Mouse (Mus musculus) heart, embryonic 12.5 days (tissue): Measurements from ENCODE around the gene Grk5. TPM values are rescaled to one million over a fixed set of nuclear protein-coding genes. Genes with fewer than 3 reads are reported as not detected.
A peak's percentile ranks its signal among the peaks of the same experiment; 100 is the strongest.
"Not testable (repeated sequence)": the region's sequence is repeated elsewhere in the genome, so short reads cannot be mapped to it uniquely, and the experiment has no call there.

Experiments
- ATAC-seq: fragments of 200-750 bp; cut with Nextera tagmentation; 2 replicates; pipeline ENCODE4 v1.8.0; 2017; ENCODE audit warnings: moderate TSS enrichment, moderate library complexity; ENCODE audit not compliant: insufficient number of reproducible peaks, low FRiP score
- H3K27ac ChIP-seq: fragments of 300-500 bp; sonication (generic); 2 replicates; pipeline ENCODE4 v1.5.1; 2016; ENCODE audit warnings: mild to moderate bottlenecking, moderate library complexity; ENCODE audit not compliant: poor library complexity, severe bottlenecking
- H3K27me3 ChIP-seq: fragments of 300-500 bp; sonication (generic); replicated peaks from 2 replicates; pipeline ENCODE4 v1.6.1; 2016; ENCODE audit warnings: mild to moderate bottlenecking, moderate library complexity
- H3K36me3 ChIP-seq: fragments of 300-500 bp; sonication (generic); 2 replicates; pipeline ENCODE4 v1.6.1; 2016; ENCODE audit warnings: mild to moderate bottlenecking, moderate library complexity
- H3K4me1 ChIP-seq: fragments of 300-500 bp; sonication (generic); replicated peaks from 2 replicates; pipeline ENCODE4 v1.6.1; 2016; ENCODE audit warnings: mild to moderate bottlenecking
- H3K4me2 ChIP-seq: fragments of 300-500 bp; sonication (generic); 2 replicates; pipeline ENCODE4 v1.6.1; 2016; ENCODE audit warnings: mild to moderate bottlenecking, moderate library complexity
- H3K4me3 ChIP-seq: fragments of 300-500 bp; sonication (generic); 2 replicates; pipeline ENCODE4 v1.5.1; 2016; ENCODE audit warnings: mild to moderate bottlenecking
- H3K9ac ChIP-seq: fragments of 300-500 bp; sonication (generic); 2 replicates; pipeline ENCODE4 v1.6.1; 2016; ENCODE audit warnings: mild to moderate bottlenecking, moderate library complexity
- H3K9me3 ChIP-seq: fragments of 300-500 bp; sonication (generic); replicated peaks from 2 replicates; pipeline ENCODE4 v1.6.1; 2016; ENCODE audit warnings: mild to moderate bottlenecking, moderate library complexity
- WGBS: fragments of 180-500 bp; shearing (Covaris S2); methylation state at CpG from one replicate; pipeline ENCODE4 v1.1.7; 2016; 5-methylcytosine and 5-hydroxymethylcytosine counted together
- polyA plus RNA-seq: library from polyadenylated mRNA; unstranded; fragments of >200 nt; fragmentation: Nextera tagmentation; extraction: Ambion mirVana; gene quantifications from 2 replicates; pipeline ENCODE4 v1.2.1, GENCODE M21; 2016

Gene Grk5
- polyA plus RNA-seq = 4.7 and 5.1 TPM in 2 replicates

DNA sequence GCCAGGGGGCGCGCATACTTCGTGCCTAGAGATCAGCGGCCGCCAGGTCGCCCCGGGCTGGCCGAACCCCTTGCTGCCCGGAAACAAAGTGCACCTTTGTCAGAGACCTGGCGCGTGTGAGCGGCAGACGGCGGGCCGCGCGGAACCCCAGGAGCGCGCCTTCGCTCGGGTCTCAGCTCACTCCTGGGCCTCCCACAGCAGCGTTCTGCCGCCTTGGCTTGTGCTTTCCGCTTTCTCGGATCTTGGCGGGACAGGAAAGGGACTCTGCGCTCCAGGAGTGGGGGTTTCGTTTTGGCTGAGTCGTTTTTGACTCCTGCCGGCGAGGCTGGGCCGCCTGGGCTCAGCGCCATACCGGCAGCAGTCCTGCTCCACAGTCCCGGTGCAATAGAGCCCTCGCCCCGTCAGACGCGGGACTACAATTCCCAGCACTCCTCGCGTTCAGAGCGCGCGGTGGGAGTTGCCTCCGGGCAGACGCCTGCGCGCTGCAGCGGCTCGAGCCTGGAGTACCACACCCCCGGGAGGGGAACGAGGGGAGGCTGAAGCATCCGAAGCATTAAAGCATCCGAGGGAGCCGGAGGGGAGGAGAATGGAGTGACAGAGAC is at the start of gene Grk5:
Gene Grk5, plus strand, starts transcription at position 36 of the 602 bp plus-strand sequence.
- peak within 1 kb of the TSS; percentile 96 for H3K27ac ChIP-seq
- peak within 1 kb of the TSS; percentile 92 for H3K4me3 ChIP-seq
- H3K4me2 ChIP-seq = peak within 1 kb of the TSS; percentile 80
- H3K9ac ChIP-seq = peak within 1 kb of the TSS; percentile 87
- under 1% methylated on average over 55 of the region's 55 CpGs for WGBS
- ATAC-seq = peak; percentile 98
- H3K27me3 ChIP-seq = no peaks in the 10 kb centered on the region
- peaks cover 14% of the 10 kb centered on the region for H3K4me1 ChIP-seq
- H3K9me3 ChIP-seq = no peaks in the 10 kb centered on the region
- no peaks in the 10 kb centered on the region for H3K36me3 ChIP-seq

- ATAC-seq = no peak
- H3K27ac ChIP-seq = no peak overlapping the region
- H3K27me3 ChIP-seq = no peaks in the 10 kb centered on the region
- H3K4me2 ChIP-seq = no peak overlapping the region
- no peak overlapping the region for H3K4me3 ChIP-seq
- H3K36me3 ChIP-seq = peaks cover 31% of the 10 kb centered on the region
- no peaks in the 10 kb centered on the region for H3K9me3 ChIP-seq
- no peak overlapping the region for H3K9ac ChIP-seq
- H3K4me1 ChIP-seq = peaks cover 4% of the 10 kb centered on the region; the same call in 1 of the 2 replicates
Observed at GRCm38 (mm10) chr19:60843324-60843723, 46.2 kb upstream of the Grk5 start.

- no peak for ATAC-seq
- Histone ChIP-seq H3K9me3 (no peaks in the 10 kb centered on the region), H3K9ac (no peak overlapping the region)
Observed at GRCm38 (mm10) chr19:60845731-60846130, 43.8 kb upstream of the Grk5 start.

GRCm38 (mm10) chr19:60860868-60861700 is 28.5 kb upstream of the Grk5 start, which contains the start of gene Sfxn4:
Gene Sfxn4 (minus strand): TSS chr19:60861479.
- H3K4me1 ChIP-seq = peaks cover 8% of the 10 kb centered on the region; the same call in 1 of the 2 replicates
- H3K36me3 ChIP-seq = peaks cover 20% of the 10 kb centered on the region
- peak within 1 kb of the TSS; percentile 69 for H3K27ac ChIP-seq
- H3K9ac ChIP-seq = peak within 1 kb of the TSS; percentile 79
- no peaks in the 10 kb centered on the region for H3K9me3 ChIP-seq
- WGBS = 4% methylated on average over 30 of the region's 30 CpGs
- H3K27me3 ChIP-seq = no peaks in the 10 kb centered on the region
- H3K4me2 ChIP-seq = peak within 1 kb of the TSS; percentile 87
- peak; percentile 97 for ATAC-seq
- H3K4me3 ChIP-seq = peak within 1 kb of the TSS; percentile 77

More at GRCm38 (mm10) chr19:60845731-60846130, 43.8 kb upstream of the Grk5 start:
- H3K27ac ChIP-seq = no peak overlapping the region
- no peak overlapping the region for H3K4me2 ChIP-seq
- peaks cover 26% of the 10 kb centered on the region for H3K36me3 ChIP-seq
- H3K4me1 ChIP-seq = no peaks in the 10 kb centered on the region
- H3K4me3 ChIP-seq = no peak overlapping the region
- H3K27me3 ChIP-seq = no peaks in the 10 kb centered on the region

- not testable (repeated sequence) for ATAC-seq, H3K27ac ChIP-seq, H3K9ac ChIP-seq, H3K4me3 ChIP-seq, H3K9me3 ChIP-seq, H3K27me3 ChIP-seq, H3K4me1 ChIP-seq, H3K4me2 ChIP-seq
- WGBS = 96% methylated on average over 4 of the region's 4 CpGs
- H3K36me3 ChIP-seq = peaks cover 60% of the 10 kb centered on the region
Observed at GRCm38 (mm10) chr19:60866169-60866568, 23.4 kb upstream of the Grk5 start.

- Histone ChIP-seq H3K27ac (no peak overlapping the region), H3K36me3 (peaks cover 53% of the 10 kb centered on the region), H3K9me3 (no peaks in the 10 kb centered on the region), H3K4me2 (no peak overlapping the region), H3K4me1 (peaks cover 16% of the 10 kb centered on the region), H3K27me3 (no peaks in the 10 kb centered on the region), H3K4me3 (no peak overlapping the region), H3K9ac (no peak overlapping the region)
- 86% methylated on average over 1 of the region's 1 CpGs for WGBS
- ATAC-seq = no peak
Observed at GRCm38 (mm10) chr19:60870489-60870888, 19.1 kb upstream of the Grk5 start.

DNA sequence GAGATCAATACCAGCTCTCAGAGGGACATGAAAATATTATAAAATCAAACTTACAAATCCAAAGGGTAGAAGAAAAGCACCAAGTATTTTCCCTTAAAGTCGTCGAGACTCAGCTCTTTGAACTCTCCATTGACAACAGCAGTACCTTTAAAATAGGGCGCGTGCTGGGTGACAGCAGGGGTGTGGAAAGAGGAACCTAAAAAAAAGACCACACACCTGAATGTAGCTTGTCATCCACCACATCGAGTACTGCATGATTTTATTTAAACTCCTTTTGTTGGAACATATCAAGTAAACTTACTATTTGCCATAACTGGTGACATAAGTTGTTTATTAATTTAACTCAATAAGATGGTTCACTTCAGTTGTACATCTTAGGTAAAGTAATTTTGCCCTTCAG is 18.2 kb upstream of the Grk5 start:
- Histone ChIP-seq H3K27ac (no peak overlapping the region), H3K4me2 (peak overlapping the region; percentile 38; the same call in 1 of the 2 replicates), H3K36me3 (peaks cover 50% of the 10 kb centered on the region), H3K4me1 (peaks cover 16% of the 10 kb centered on the region), H3K4me3 (peak overlapping the region; percentile 9; the same call in 1 of the 2 replicates), H3K9me3 (no peaks in the 10 kb centered on the region), H3K27me3 (no peaks in the 10 kb centered on the region), H3K9ac (no peak overlapping the region)
- WGBS = 86% methylated on average over 5 of the region's 5 CpGs
- ATAC-seq = no peak

GRCm38 (mm10) chr19:60872272-60872671 is 17.3 kb upstream of the Grk5 start:
- peaks cover 16% of the 10 kb centered on the region for H3K4me1 ChIP-seq
- H3K4me3 ChIP-seq = 0 out of 2 replicates have a peak overlapping the region, but pooled peaks have one; percentile 9
- H3K4me2 ChIP-seq = peak overlapping the region; percentile 77
- peak overlapping the region; percentile 44; the same call in 1 of the 2 replicates for H3K27ac ChIP-seq
- H3K9me3 ChIP-seq = no peaks in the 10 kb centered on the region
- ATAC-seq = peak; percentile 48; the same call in 1 of the 2 replicates
- no peak overlapping the region for H3K9ac ChIP-seq
- peaks cover 41% of the 10 kb centered on the region for H3K36me3 ChIP-seq
- H3K27me3 ChIP-seq = no peaks in the 10 kb centered on the region
- WGBS = 9% methylated on average over 1 of the region's 1 CpGs

DNA sequence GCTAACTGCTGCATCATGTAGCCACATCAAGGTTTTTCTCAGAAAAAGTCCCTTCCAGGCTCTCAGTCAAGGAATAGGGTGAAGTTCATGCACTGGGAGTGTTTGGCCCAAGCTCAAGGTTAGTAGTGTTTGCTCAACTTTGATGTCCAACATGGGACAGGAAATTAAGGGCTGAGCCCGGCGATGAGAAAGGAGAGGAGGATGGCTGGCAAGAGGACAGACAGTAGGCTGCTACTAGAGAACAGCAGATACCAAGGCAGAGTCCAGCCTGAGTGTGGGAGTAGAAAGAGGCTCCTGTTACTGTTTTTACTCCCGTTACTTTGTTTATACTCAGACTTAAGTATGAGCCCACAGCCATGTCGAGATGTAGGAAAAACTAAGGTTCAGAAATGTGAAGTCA is 16.0 kb upstream of the Grk5 start:
- Histone ChIP-seq H3K27ac (peak overlapping the region; percentile 84), H3K27me3 (no peaks in the 10 kb centered on the region), H3K9ac (peak overlapping the region; percentile 72), H3K9me3 (no peaks in the 10 kb centered on the region), H3K4me2 (peak overlapping the region; percentile 77), H3K4me3 (peak overlapping the region; percentile 68), H3K4me1 (peaks cover 16% of the 10 kb centered on the region), H3K36me3 (peaks cover 31% of the 10 kb centered on the region)
- WGBS = 15% methylated on average over 4 of the region's 4 CpGs
- ATAC-seq = 0 out of 2 replicates have a peak, but pooled peaks have one; percentile 7

DNA sequence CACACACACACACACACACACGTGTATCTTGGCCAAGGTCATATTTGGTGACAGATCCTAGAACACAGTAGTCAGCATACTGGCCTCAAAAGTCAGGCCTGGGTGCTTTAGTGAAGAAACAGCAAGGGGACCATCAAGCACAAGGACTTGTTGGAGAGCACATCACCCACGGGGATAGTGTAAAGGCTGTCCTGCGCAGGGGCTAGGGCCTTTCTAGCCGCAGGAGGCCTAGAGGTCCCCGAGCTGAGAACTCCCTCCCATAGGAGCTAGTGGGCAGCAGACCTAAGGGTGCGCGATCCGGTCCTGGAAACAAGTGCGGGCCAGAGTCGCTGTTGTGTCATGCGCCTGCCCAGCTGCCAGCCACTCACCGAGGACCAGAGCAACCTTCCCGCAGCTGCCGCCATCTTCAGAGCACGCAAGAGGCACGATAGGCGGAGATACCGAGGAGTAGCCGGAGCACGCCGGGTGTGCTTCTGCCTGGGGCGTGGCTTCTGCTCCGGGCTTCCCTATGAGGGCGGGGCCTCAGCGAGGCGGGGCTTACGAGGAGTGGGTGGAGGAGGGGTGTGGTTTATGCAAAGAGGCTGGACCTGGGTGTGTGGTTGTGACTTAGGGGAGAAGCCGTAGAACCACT is 15.4 kb upstream of the Grk5 start, which contains the start of gene Prdx3:
Gene Prdx3, minus strand, starts transcription at position 493 of the 631 bp plus-strand sequence.
- Histone ChIP-seq H3K4me3 (peak within 1 kb of the TSS; percentile 68), H3K4me1 (peaks cover 16% of the 10 kb centered on the region), H3K27ac (peak within 1 kb of the TSS; percentile 84), H3K9ac (peak within 1 kb of the TSS; percentile 72), H3K4me2 (peak within 1 kb of the TSS; percentile 77), H3K27me3 (no peaks in the 10 kb centered on the region), H3K36me3 (peaks cover 24% of the 10 kb centered on the region), H3K9me3 (no peaks in the 10 kb centered on the region)
- ATAC-seq = peak; percentile 98
- under 1% methylated on average over 28 of the region's 28 CpGs for WGBS

- Histone ChIP-seq H3K36me3 (no peaks in the 10 kb centered on the region), H3K4me3 (no peak overlapping the region), H3K4me2 (no peak overlapping the region), H3K27ac (no peak overlapping the region), H3K4me1 (no peaks in the 10 kb centered on the region), H3K9me3 (no peaks in the 10 kb centered on the region), H3K27me3 (no peaks in the 10 kb centered on the region), H3K9ac (no peak overlapping the region)
- ATAC-seq = no peak
- 4% methylated on average over 3 of the region's 3 CpGs for WGBS
Observed at GRCm38 (mm10) chr19:60883129-60883528, 6.4 kb upstream of the Grk5 start.
